Mouse (Mus musculus) urinary bladder, postnatal 10 days (tissue): ENCODE data around the gene Smarcc1.

Experiments
- DNase-seq: peaks from one replicate; pipeline ENCODE4 v3.0.0; 2022; ENCODE audit warnings: low spot score

The Smarcc1 gene

GRCm38 (mm10) chr9:110230395-110231071 is 113.0 kb downstream of the Smarcc1 start:
- DNase-seq: no peak

- DNase-seq: no peak
These were observed 117.5 kb downstream of the Smarcc1 start for GRCm38 (mm10) chr9:110234962-110235361.

GRCm38 (mm10) chr9:110243221-110243833 is 125.8 kb downstream of the Smarcc1 start, which contains the start of gene Cspg5:
TSS of gene Cspg5 (plus strand) at chr9:110243783.
- DNase-seq: no peak

- no peak for DNase-seq
These were observed 127.0 kb downstream of the Smarcc1 start for GRCm38 (mm10) chr9:110244567-110244888.

GRCm38 (mm10) chr9:110244889-110245589 is 127.5 kb downstream of the Smarcc1 start:
- no peak for DNase-seq

GRCm38 (mm10) chr9:110245590-110246320 is 128.2 kb downstream of the Smarcc1 start:
- DNase-seq: no peak

- DNase-seq: no peak
These were observed 128.8 kb downstream of the Smarcc1 start for GRCm38 (mm10) chr9:110246321-110246640.

GRCm38 (mm10) chr9:110247049-110247448 is 129.5 kb downstream of the Smarcc1 start:
- DNase-seq: no peak

- no peak for DNase-seq
These were observed 131.4 kb downstream of the Smarcc1 start for GRCm38 (mm10) chr9:110248861-110249260.

- no peak for DNase-seq
These were observed 132.5 kb downstream of the Smarcc1 start for GRCm38 (mm10) chr9:110249823-110250543.

- no peak for DNase-seq
These were observed 133.3 kb downstream of the Smarcc1 start for GRCm38 (mm10) chr9:110250776-110251175.

GRCm38 (mm10) chr9:110255407-110256019 is 138.0 kb downstream of the Smarcc1 start:
- DNase-seq: no peak

GRCm38 (mm10) chr9:110258646-110259045 is 141.1 kb downstream of the Smarcc1 start:
- DNase-seq: no peak

- no peak for DNase-seq
These were observed 141.6 kb downstream of the Smarcc1 start for GRCm38 (mm10) chr9:110259118-110259517.

GRCm38 (mm10) chr9:110263181-110263580 is 145.7 kb downstream of the Smarcc1 start:
- DNase-seq: no peak

- no peak for DNase-seq
These were observed 147.5 kb downstream of the Smarcc1 start for GRCm38 (mm10) chr9:110264991-110265390.

- no peak for DNase-seq
These were observed 150.9 kb downstream of the Smarcc1 start for GRCm38 (mm10) chr9:110268416-110268815.

GRCm38 (mm10) chr9:110272330-110272729 is 154.8 kb downstream of the Smarcc1 start:
- no peak for DNase-seq

GRCm38 (mm10) chr9:110273507-110273906 is 156.0 kb downstream of the Smarcc1 start:
- no peak for DNase-seq

- no peak for DNase-seq
These were observed 158.4 kb downstream of the Smarcc1 start for GRCm38 (mm10) chr9:110275882-110276281.

- no peak for DNase-seq
These were observed 159.9 kb downstream of the Smarcc1 start for GRCm38 (mm10) chr9:110277431-110277881.
